Mouse (Mus musculus) intestine, embryonic 15.5 days (tissue): ENCODE results near the gene Slc9a2. TPM values are rescaled to one million over a fixed set of nuclear protein-coding genes. Genes with fewer than 3 reads are reported as not detected.
"Not testable (repeated sequence)": the region's sequence is repeated elsewhere in the genome, so short reads cannot be mapped to it uniquely, and the experiment has no call there.

Experiments
- ATAC-seq: fragments of 200-750 bp; cut with Nextera tagmentation; 2 replicates; pipeline ENCODE4 v1.8.0; 2017; ENCODE audit warnings: moderate TSS enrichment, moderate library complexity
- H3K27ac ChIP-seq: fragments of 300-500 bp; sonication (generic); 2 replicates; pipeline ENCODE4 v1.5.1; 2015; ENCODE audit warnings: mild to moderate bottlenecking, inconsistent platforms
- H3K27me3 ChIP-seq: fragments of 300-500 bp; sonication (generic); replicated peaks from 2 replicates; pipeline ENCODE4 v1.6.1; 2015; ENCODE audit warnings: inconsistent platforms
- H3K36me3 ChIP-seq: fragments of 300-500 bp; sonication (generic); 2 replicates; pipeline ENCODE4 v1.6.1; 2015; ENCODE audit warnings: inconsistent platforms
- H3K4me1 ChIP-seq: fragments of 300-500 bp; sonication (generic); replicated peaks from 2 replicates; pipeline ENCODE4 v1.6.1; 2015; ENCODE audit warnings: inconsistent platforms
- H3K4me2 ChIP-seq: fragments of 300-500 bp; sonication (generic); replicated peaks from 2 replicates; pipeline ENCODE4 v1.6.1; 2015; ENCODE audit warnings: mild to moderate bottlenecking, inconsistent platforms
- H3K4me3 ChIP-seq: fragments of 300-500 bp; sonication (generic); replicated peaks from 2 replicates; pipeline ENCODE4 v1.5.1; 2015; ENCODE audit warnings: inconsistent platforms
- H3K9ac ChIP-seq: fragments of 300-500 bp; sonication (generic); 2 replicates; pipeline ENCODE4 v1.6.1; 2015; ENCODE audit warnings: inconsistent platforms
- H3K9me3 ChIP-seq: fragments of 300-500 bp; sonication (generic); 2 replicates; pipeline ENCODE4 v1.6.1; 2016; ENCODE audit warnings: inconsistent platforms
- WGBS: fragments of 180-500 bp; shearing (Covaris S2); methylation state at CpG from one replicate; pipeline ENCODE4 v1.1.7; 2015; 5-methylcytosine and 5-hydroxymethylcytosine counted together
- polyA plus RNA-seq: library from polyadenylated mRNA; unstranded; fragments of >200 nt; fragmentation: Nextera tagmentation; extraction: Ambion mirVana; gene quantifications from 2 replicates; pipeline ENCODE4 v1.2.1, GENCODE M21; 2015

Gene Slc9a2
- polyA plus RNA-seq, 1 experiment from 2014 or later = 0.44 TPM

- ATAC-seq, H3K4me2 ChIP-seq, H3K27me3 ChIP-seq, H3K4me3 ChIP-seq, H3K9ac ChIP-seq, H3K27ac ChIP-seq, H3K9me3 ChIP-seq, H3K4me1 ChIP-seq, H3K36me3 ChIP-seq: not testable (repeated sequence)
- 28% methylated on average over 3 of the region's 3 CpGs for WGBS
Measured at GRCm38 (mm10) chr1:40667442-40667841, 12.9 kb upstream of the Slc9a2 start.

DNA sequence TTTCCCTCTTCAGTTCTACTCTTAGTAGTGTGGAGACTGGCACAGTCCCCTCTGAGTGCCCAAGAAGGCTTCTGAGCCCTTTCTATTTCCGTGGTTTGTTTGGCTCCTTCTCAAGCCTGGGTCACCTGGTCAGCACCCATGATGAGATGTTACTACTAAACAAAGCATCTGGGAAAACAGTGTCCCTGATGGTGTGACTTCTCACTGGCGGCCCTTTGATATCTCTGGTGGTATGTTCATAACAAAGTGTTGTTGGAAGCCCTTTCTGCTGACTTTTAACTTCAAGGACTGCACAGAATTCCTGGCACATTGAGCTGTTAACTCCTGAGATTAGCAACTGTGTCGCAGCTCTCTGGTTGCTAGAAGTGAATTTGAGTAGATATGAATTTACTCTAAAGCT lies 10.3 kb upstream of the Slc9a2 start:
- H3K9me3 ChIP-seq = no peaks in the 10 kb centered on the region
- H3K4me3 ChIP-seq = no peak overlapping the region
- H3K27ac ChIP-seq = no peak overlapping the region
- no peaks in the 10 kb centered on the region for H3K36me3 ChIP-seq
- no peak for ATAC-seq
- no peak overlapping the region for H3K4me2 ChIP-seq
- H3K4me1 ChIP-seq = no peaks in the 10 kb centered on the region
- H3K9ac ChIP-seq = no peak overlapping the region
- H3K27me3 ChIP-seq = no peaks in the 10 kb centered on the region
- 84% methylated on average over 3 of the region's 3 CpGs for WGBS

DNA sequence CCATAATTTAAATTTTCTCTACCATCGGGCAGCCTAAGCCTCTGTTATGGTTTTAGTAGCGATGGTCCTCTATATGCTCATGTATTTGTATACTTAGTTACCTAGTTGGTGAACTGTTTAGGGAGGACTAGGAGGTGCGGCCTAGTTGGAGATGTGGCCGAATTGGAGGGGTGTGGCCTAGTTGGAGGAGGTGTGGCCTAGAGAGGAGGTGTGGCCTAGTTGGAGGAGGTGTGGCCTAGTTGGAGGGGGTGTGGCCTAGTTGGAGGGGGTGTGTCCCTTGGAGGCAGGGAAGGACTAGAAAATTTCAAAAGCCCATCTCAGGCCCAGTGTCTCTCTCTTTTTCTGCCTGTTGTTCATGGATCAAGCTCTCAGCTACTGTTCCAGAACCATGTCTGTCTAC lies 8.9 kb upstream of the Slc9a2 start:
- Histone ChIP-seq H3K27ac (no peak overlapping the region), H3K4me3 (no peak overlapping the region), H3K36me3 (no peaks in the 10 kb centered on the region), H3K9ac (no peak overlapping the region), H3K9me3 (no peaks in the 10 kb centered on the region), H3K27me3 (no peaks in the 10 kb centered on the region), H3K4me1 (no peaks in the 10 kb centered on the region), H3K4me2 (no peak overlapping the region)
- WGBS = 94% methylated on average over 4 of the region's 4 CpGs
- ATAC-seq = no peak

- no peak overlapping the region for H3K4me3 ChIP-seq
Measured at GRCm38 (mm10) chr1:40677306-40677705, 3.1 kb upstream of the Slc9a2 start.

GRCm38 (mm10) chr1:40680868-40681698 lies 709 bp downstream of the Slc9a2 start:
- under 1% methylated on average over 70 of the region's 90 CpGs for WGBS
- Histone ChIP-seq H3K4me1 (peaks cover 11% of the 10 kb centered on the region), H3K9ac (peak overlapping the region; percentile 42), H3K27me3 (peaks cover 46% of the 10 kb centered on the region), H3K4me2 (peak overlapping the region; percentile 100), H3K27ac (no peak overlapping the region), H3K9me3 (no peaks in the 10 kb centered on the region), H3K4me3 (peak overlapping the region; percentile 59), H3K36me3 (no peaks in the 10 kb centered on the region)
- ATAC-seq = peak; percentile 91

More at GRCm38 (mm10) chr1:40677306-40677705, 3.1 kb upstream of the Slc9a2 start:
- Histone ChIP-seq H3K4me1 (peaks cover 11% of the 10 kb centered on the region), H3K9ac (no peak overlapping the region), H3K27me3 (peaks cover 40% of the 10 kb centered on the region), H3K9me3 (no peaks in the 10 kb centered on the region), H3K36me3 (no peaks in the 10 kb centered on the region), H3K27ac (no peak overlapping the region), H3K4me2 (no peak overlapping the region)
- no peak for ATAC-seq
- WGBS = 45% methylated on average over 5 of the region's 5 CpGs

DNA sequence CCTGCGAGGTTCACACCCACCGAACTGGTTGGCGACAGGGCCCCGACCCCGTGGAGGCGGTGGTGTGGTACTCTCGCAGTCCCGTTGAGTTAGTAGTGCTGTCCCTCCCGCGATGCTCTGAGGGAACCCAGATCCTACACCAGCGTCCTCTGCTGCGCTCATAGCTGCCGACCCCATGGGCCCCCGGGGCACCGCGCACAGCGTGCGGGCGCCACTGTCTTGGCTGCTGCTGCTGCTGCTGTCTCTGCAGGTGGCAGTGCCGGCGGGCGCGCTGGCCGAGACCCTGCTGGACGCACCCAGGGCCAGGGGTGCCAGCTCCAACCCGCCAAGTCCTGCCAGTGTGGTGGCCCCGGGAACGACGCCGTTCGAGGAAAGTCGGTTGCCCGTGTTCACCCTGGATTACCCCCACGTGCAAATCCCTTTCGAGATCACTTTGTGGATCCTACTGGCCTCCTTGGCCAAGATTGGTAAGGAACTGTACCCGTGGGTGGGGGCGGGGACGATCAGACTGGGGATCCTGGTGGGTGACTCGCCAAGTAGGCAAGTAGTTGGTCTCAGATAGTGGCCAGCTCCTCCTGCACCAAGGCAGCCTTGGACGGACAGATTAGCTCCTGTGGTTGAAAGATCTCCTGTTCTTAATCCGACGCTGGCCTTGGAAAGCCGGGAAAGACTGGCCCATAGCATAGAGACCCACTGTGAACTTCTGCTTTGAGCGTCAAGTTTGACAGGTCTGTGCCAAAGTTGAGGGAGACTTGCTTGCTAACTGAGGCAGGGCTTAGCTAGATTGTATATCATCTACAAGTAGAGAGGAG lies 1.5 kb downstream of the Slc9a2 start:
- peak overlapping the region; percentile 59 for H3K4me3 ChIP-seq
- peak overlapping the region; percentile 100 for H3K4me2 ChIP-seq
- ATAC-seq = no peak; the same call in none of the 2 replicates
- H3K9ac ChIP-seq = peak overlapping the region; percentile 42
- peaks cover 11% of the 10 kb centered on the region for H3K4me1 ChIP-seq
- H3K9me3 ChIP-seq = no peaks in the 10 kb centered on the region
- WGBS = 5% methylated on average over 44 of the region's 44 CpGs
- H3K27ac ChIP-seq = no peak overlapping the region
- H3K36me3 ChIP-seq = no peaks in the 10 kb centered on the region
- H3K27me3 ChIP-seq = peaks cover 46% of the 10 kb centered on the region

GRCm38 (mm10) chr1:40694296-40694695 lies 13.9 kb downstream of the Slc9a2 start:
- Histone ChIP-seq H3K36me3 (no peaks in the 10 kb centered on the region), H3K4me2 (no peak overlapping the region), H3K9me3 (no peaks in the 10 kb centered on the region), H3K27ac (no peak overlapping the region), H3K9ac (no peak overlapping the region), H3K4me1 (no peaks in the 10 kb centered on the region), H3K4me3 (no peak overlapping the region), H3K27me3 (no peaks in the 10 kb centered on the region)
- no peak for ATAC-seq
- 82% methylated on average over 13 of the region's 13 CpGs for WGBS

GRCm38 (mm10) chr1:40696436-40696835 lies 16.1 kb downstream of the Slc9a2 start:
- Histone ChIP-seq H3K36me3 (no peaks in the 10 kb centered on the region), H3K27ac (no peak overlapping the region), H3K9ac (no peak overlapping the region), H3K4me2 (no peak overlapping the region), H3K4me1 (no peaks in the 10 kb centered on the region), H3K27me3 (no peaks in the 10 kb centered on the region), H3K9me3 (no peaks in the 10 kb centered on the region), H3K4me3 (no peak overlapping the region)
- 82% methylated on average over 3 of the region's 3 CpGs for WGBS
- 0 out of 2 replicates have a peak, but pooled peaks have one; percentile 28 for ATAC-seq

GRCm38 (mm10) chr1:40705099-40705498 lies 24.7 kb downstream of the Slc9a2 start:
- Histone ChIP-seq H3K4me3 (no peak overlapping the region), H3K4me1 (no peaks in the 10 kb centered on the region), H3K9ac (no peak overlapping the region), H3K9me3 (no peaks in the 10 kb centered on the region), H3K27ac (no peak overlapping the region), H3K4me2 (no peak overlapping the region), H3K27me3 (no peaks in the 10 kb centered on the region), H3K36me3 (no peaks in the 10 kb centered on the region)
- ATAC-seq = no peak
- 78% methylated on average over 4 of the region's 4 CpGs for WGBS

GRCm38 (mm10) chr1:40714950-40715349 lies 34.6 kb downstream of the Slc9a2 start:
- no peak for ATAC-seq
- Histone ChIP-seq H3K36me3 (no peaks in the 10 kb centered on the region), H3K9ac (no peak overlapping the region), H3K27ac (no peak overlapping the region), H3K9me3 (no peaks in the 10 kb centered on the region), H3K27me3 (no peaks in the 10 kb centered on the region), H3K4me1 (no peaks in the 10 kb centered on the region), H3K4me3 (no peak overlapping the region), H3K4me2 (no peak overlapping the region)
- WGBS = 76% methylated on average over 9 of the region's 9 CpGs

GRCm38 (mm10) chr1:40726051-40726450 lies 45.7 kb downstream of the Slc9a2 start:
- 87% methylated on average over 10 of the region's 10 CpGs for WGBS
- no peaks in the 10 kb centered on the region for H3K27me3 ChIP-seq
- no peak overlapping the region for H3K4me3 ChIP-seq
- H3K4me1 ChIP-seq = no peaks in the 10 kb centered on the region
- ATAC-seq = no peak
- no peak overlapping the region for H3K9ac ChIP-seq
- H3K9me3 ChIP-seq = no peaks in the 10 kb centered on the region
- no peaks in the 10 kb centered on the region for H3K36me3 ChIP-seq
- no peak overlapping the region for H3K27ac ChIP-seq
- no peak overlapping the region for H3K4me2 ChIP-seq

GRCm38 (mm10) chr1:40727404-40727803 lies 47.0 kb downstream of the Slc9a2 start:
- 88% methylated on average over 7 of the region's 7 CpGs for WGBS
- ATAC-seq = no peak
- H3K4me3 ChIP-seq = no peak overlapping the region
- no peaks in the 10 kb centered on the region for H3K9me3 ChIP-seq
- H3K36me3 ChIP-seq = no peaks in the 10 kb centered on the region
- H3K4me1 ChIP-seq = no peaks in the 10 kb centered on the region
- H3K4me2 ChIP-seq = no peak overlapping the region
- no peaks in the 10 kb centered on the region for H3K27me3 ChIP-seq
- no peak overlapping the region for H3K27ac ChIP-seq
- no peak overlapping the region for H3K9ac ChIP-seq
